Mouse (Mus musculus) left cerebral cortex, adult 11 months (tissue): ENCODE measurements around the gene Steap3.

ENCODE experiments used
- DNase-seq: peaks from one replicate; pipeline ENCODE4 v3.0.0; 2022; ENCODE audit warnings: low spot score

Gene Steap3

GRCm38 (mm10) chr1:120250586-120250985 lies 21.9 kb downstream of the Steap3 start:
- DNase-seq = no peak

- DNase-seq = no peak
These were observed 22.7 kb downstream of the Steap3 start for GRCm38 (mm10) chr1:120249842-120250241.

GRCm38 (mm10) chr1:120248156-120248555 lies 24.3 kb downstream of the Steap3 start:
- DNase-seq = peak; percentile 26

GRCm38 (mm10) chr1:120247351-120247750 lies 25.2 kb downstream of the Steap3 start:
- DNase-seq = no peak

- DNase-seq = no peak
These were observed 25.6 kb downstream of the Steap3 start for GRCm38 (mm10) chr1:120246946-120247345.

GRCm38 (mm10) chr1:120245661-120246131 lies 26.8 kb downstream of the Steap3 start:
- peak; percentile 26 for DNase-seq

GRCm38 (mm10) chr1:120244646-120245045 lies 27.9 kb downstream of the Steap3 start:
- DNase-seq = no peak

- DNase-seq = no peak
These were observed 28.5 kb downstream of the Steap3 start for GRCm38 (mm10) chr1:120243987-120244386.

GRCm38 (mm10) chr1:120237068-120237467 lies 35.4 kb downstream of the Steap3 start:
- DNase-seq = no peak

GRCm38 (mm10) chr1:120236424-120236823 lies 36.1 kb downstream of the Steap3 start:
- no peak for DNase-seq

DNA sequence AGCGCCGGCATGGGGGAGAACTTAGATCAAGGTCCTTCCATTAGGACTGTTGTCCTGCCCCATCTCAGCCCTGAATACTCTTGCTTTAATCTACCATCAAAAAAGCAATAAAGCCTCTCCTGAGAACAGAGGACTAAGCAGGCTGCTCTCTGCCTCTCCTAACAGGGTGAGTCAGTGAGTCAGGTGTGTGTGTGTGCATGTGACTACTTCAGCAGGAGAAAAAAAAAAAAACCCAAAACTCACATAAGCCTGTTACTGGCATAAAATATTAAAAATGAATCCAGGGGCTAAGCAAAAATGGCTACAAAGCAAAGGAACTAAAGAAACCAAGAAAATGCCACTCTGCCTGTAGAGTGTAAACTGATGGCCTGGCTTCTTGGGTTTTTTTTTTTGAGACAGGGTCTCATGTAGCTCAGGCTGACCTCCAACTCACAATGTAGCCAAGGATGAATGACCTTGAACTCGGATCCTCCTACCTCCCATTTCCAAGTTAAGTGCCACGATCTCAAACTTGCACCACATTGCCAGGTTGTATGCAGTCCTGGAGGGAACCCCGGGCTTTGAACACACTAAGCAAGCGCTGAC lies 36.8 kb downstream of the Steap3 start:
- no peak for DNase-seq

DNA sequence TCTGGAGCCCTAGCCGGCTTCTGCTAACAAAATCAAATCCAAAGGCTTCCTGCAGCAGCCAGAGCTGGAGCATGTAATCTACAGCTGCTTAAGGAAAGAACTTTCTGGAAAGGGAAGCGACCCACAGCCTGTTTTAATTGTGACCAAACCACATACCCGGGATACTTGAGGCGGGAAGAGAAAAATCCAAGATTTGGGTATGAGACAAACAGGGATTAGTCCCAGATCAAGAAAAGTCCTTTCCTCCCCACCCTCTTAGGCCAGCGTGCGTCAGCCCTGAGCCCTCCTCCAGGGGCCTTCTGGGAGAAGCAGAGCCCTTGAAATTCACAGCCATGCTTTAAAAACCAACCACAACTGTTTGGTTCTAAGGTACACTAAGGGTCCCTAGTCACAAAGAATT lies 40.3 kb downstream of the Steap3 start:
- DNase-seq = no peak

GRCm38 (mm10) chr1:120231334-120231733 lies 41.2 kb downstream of the Steap3 start:
- DNase-seq = no peak

DNA sequence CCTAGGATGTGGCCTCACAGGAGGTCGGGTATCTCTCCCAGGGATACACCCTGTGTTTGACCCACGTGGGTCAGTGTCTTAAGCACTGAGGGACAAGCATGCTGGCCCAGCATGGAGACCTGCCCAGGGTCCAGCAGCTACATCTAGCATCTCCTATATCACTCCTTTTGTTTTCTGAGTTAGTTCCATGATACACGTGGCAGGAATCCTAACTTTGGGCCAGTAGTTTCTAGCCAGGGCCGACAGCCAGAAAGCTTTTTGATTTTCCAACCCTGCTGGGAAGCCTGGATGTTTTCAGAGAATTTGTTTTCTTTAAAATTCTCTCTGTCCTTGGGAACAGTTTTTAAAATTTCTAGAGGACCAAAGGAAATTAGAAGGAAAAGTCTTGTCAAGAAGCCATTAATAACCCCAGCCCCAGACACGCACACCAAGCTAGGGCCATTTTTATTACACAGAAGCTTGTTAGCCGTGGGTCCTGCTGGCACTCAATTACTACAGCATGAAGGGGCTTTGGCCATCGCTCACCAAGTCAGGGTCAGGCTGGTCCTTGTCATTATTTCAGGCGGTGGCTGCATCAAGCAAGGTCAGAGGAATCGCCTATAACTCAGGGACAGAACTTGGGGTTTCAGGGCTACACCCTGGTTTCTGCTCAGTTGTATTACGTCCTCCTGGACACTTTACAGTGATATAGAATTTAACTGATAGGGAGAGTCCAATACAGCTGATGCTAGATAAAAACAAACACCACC lies 42.6 kb downstream of the Steap3 start:
- no peak for DNase-seq

GRCm38 (mm10) chr1:120223613-120224012 lies 48.9 kb downstream of the Steap3 start:
- DNase-seq = no peak

GRCm38 (mm10) chr1:120221285-120221684 lies 51.2 kb downstream of the Steap3 start:
- DNase-seq = no peak

GRCm38 (mm10) chr1:120220841-120221240 lies 51.7 kb downstream of the Steap3 start:
- DNase-seq = no peak

GRCm38 (mm10) chr1:120208502-120209230 lies 63.8 kb downstream of the Steap3 start:
- DNase-seq = no peak

DNA sequence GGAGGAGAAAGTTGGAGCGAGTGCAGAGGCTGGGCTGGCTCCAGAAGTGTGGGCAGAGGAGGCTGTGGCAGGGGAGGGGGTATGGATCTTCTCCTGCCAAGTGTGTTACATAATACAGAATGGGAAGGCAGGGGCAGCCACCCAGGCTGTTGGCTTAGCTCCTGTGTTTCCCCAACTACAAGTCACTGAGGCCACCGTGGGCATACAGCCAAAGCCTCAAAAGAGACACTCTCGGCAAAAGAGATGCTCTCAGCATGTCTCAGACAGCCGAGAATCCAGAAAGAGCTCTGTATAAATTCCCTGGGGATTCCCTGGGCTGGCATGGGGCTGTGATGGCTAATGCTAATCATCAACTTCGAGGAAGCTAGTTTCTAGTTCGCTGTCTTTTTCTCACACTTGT lies 64.9 kb downstream of the Steap3 start:
- no peak for DNase-seq

DNA sequence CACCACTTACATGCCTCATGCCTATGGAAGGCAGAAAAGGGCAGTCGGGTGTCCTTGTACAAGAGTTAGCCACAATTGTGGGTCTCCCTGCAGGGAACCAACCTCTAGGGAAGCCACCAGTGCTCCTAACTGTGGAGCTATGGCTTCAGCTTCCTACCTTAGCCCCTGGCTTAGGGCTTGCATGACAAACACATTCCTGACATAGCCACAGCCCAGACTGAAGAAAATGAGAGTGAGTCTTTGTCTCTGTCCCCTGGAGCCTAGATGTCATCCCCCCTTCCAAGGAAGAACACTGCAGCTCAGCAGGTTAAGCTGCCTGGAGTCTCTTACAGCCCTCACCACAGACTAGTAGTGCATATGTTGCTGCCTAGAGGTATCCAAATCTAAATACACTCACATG lies 67.7 kb downstream of the Steap3 start:
- no peak for DNase-seq

DNA sequence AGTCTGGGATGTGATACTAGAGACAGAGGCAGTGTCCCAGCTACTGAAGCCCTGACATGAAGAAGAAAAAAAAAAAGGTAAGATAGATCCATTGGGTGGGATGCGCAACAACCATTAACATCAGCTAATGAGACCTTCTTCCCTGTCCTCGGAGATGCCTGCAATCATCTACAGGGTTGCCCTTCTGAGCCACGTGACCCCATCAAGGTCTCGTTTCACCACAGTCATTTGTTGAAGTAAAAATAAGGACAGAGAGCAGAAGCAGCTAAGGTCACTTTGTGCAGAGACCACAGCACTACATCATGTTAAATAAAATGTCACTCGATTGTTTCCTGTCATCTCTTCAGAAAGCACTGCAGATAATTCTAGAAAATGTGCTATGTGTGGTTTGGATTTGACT lies 68.7 kb downstream of the Steap3 start:
- no peak for DNase-seq

- no peak for DNase-seq
These were observed 70.0 kb downstream of the Steap3 start for GRCm38 (mm10) chr1:120202542-120202941.

DNA sequence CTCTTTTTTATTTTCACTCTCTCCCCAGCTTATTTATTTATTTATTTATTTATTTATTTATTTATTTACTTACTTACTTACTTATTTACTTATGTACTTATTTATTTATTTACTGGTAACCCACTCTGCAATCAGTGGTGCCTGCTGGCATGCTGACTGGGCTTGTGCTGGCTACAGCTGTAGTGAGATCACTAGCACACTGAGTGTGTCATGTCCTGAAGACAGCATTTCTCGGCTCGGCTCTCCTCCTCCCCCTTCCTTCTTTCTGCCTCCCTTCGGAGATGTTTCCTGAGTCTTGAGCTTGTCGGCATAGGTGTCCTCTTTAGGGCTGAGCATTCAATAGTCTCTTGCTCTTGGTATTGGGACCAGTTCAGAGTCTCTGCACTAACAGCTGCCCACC lies 73.6 kb downstream of the Steap3 start:
- DNase-seq = no peak
